Mouse (Mus musculus) erythroblast, embryonic 14.5 days (primary cell): Measurements from ENCODE around the gene Ccdc13. TPM values are rescaled to one million over a fixed set of nuclear protein-coding genes. Genes with fewer than 3 reads are reported as not detected.
A peak's percentile ranks its signal among the peaks of the same experiment; 100 is the strongest.

Experiments used
- H3K27me3 ChIP-seq: 2 replicates; pipeline ENCODE4 v1.6.1; 2012; ENCODE audit warnings: inconsistent platforms; ENCODE audit not compliant: control insufficient read depth
- H3K36me3 ChIP-seq: 2 replicates; pipeline ENCODE4 v1.6.1; 2012; ENCODE audit warnings: mild to moderate bottlenecking, inconsistent platforms; ENCODE audit not compliant: control insufficient read depth
- H3K4me1 ChIP-seq: 2 replicates; pipeline ENCODE4 v1.6.1; 2012; ENCODE audit warnings: inconsistent platforms; ENCODE audit not compliant: control insufficient read depth
- H3K4me3 ChIP-seq: replicated peaks from 2 replicates; pipeline ENCODE3; 2012; ENCODE audit warnings: moderate library complexity, mild to moderate bottlenecking, inconsistent platforms
- H3K9me3 ChIP-seq: 2 replicates; pipeline ENCODE4 v1.6.1; 2012; ENCODE audit warnings: low read length, inconsistent platforms, mixed read lengths; ENCODE audit not compliant: control insufficient read depth
- GATA1 ChIP-seq: IDR thresholded peaks from 2 replicates; pipeline ENCODE4 v1.6.1; 2012; ENCODE audit warnings: low read length, inconsistent platforms, mixed read lengths
- TAL1 ChIP-seq: IDR thresholded peaks from 3 replicates; pipeline ENCODE4 v1.6.1; 2012; ENCODE audit warnings: low read length, inconsistent platforms, mixed read lengths
- polyA plus RNA-seq: library from polyadenylated mRNA; stranded (reverse); fragments of >175 nt; gene quantifications from 2 replicates; pipeline ENCODE4 v1.2.3, GENCODE M21; 2012

Ccdc13 gene
- polyA plus RNA-seq, 1 experiment = not detected

DNA sequence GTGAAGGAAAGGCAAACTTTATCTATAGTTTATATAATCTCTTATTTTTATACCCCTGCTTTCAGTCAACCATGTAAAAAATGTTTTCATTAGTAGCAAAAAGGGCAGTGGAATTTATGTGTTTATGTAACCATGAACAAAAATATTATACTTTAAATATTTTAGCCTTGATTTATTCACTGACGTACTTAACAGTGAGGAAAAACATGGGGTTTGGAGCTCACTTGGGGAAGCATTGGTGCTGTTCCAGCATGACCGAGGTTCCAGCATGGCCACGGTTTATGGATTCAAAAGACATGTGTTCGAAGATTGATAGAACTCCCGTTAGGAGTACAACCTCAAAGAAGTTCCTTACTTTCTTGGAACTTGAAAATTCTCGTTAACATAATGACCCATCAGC, 29.0 kb upstream of the Ccdc13 start:
- H3K27me3 ChIP-seq = no peaks in the 10 kb centered on the region; the same call in 1 of the 2 replicates
- H3K4me3 ChIP-seq = no peak overlapping the region
- no peaks in the 10 kb centered on the region for H3K9me3 ChIP-seq
- H3K4me1 ChIP-seq = no peaks in the 10 kb centered on the region
- no peaks in the 10 kb centered on the region for H3K36me3 ChIP-seq
- TF ChIP-seq GATA1 = no peak
- TF ChIP-seq TAL1 = no peak

DNA sequence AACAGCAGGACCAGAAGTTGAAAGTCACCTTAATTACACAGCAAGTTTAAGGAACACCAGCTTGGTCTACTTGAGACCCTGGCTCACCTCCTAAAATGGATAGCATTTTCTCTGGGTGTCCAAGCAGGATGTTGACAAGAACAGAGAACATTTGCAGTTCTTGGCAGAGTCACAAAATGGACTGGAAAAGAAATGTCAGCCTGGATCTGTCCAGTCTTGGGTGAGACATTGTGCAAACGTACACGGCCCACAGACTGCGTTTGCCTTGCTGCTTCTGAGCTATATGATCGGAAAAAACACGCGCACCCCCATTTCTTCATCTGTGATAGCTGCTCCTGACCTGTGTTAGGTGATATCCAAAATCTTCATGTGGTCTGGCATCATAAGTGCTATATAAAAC, 28.4 kb upstream of the Ccdc13 start:
- H3K36me3 ChIP-seq = no peaks in the 10 kb centered on the region
- H3K4me3 ChIP-seq = no peak overlapping the region
- H3K4me1 ChIP-seq = no peaks in the 10 kb centered on the region
- H3K27me3 ChIP-seq = no peaks in the 10 kb centered on the region; the same call in 1 of the 2 replicates
- TF ChIP-seq TAL1 (no peak), GATA1 (no peak)
- H3K9me3 ChIP-seq = no peaks in the 10 kb centered on the region

DNA sequence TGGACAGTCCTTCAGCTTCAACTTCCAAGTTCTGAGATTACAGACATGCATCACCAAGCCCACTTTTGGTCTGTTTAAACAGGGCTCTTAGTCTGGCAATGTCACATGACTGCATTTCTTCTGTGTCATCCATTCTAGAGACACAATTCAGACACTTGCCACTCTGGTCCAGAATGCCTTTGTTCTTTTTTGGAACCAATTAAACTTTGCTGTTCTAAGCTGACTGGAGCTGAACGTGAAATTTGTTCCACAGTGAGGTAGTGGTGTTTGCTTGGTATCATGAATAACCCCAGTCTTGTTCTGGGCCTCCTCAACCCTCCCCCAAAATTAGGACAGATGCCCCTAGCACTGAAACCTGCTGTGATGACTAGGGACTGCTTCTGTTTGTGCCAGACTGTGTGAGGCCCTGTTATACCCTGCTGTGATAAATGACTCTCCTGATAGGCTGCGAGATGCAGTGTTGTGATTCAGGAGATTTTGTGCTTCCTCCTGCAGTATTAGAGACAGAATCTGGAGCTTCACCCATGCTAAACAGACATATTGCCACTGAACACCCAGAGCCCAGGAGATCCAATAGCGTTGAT, 26.3 kb upstream of the Ccdc13 start:
- H3K9me3 ChIP-seq = no peaks in the 10 kb centered on the region
- no peak overlapping the region for H3K4me3 ChIP-seq
- no peaks in the 10 kb centered on the region; the same call in 1 of the 2 replicates for H3K27me3 ChIP-seq
- TF ChIP-seq GATA1 (no peak), TAL1 (no peak)
- H3K36me3 ChIP-seq = no peaks in the 10 kb centered on the region
- H3K4me1 ChIP-seq = peaks cover 4% of the 10 kb centered on the region

- TF ChIP-seq TAL1 = no peak
- no peak for TF ChIP-seq GATA1
- H3K4me3 ChIP-seq = no peak overlapping the region
- peaks cover 4% of the 10 kb centered on the region for H3K4me1 ChIP-seq
- no peaks in the 10 kb centered on the region; the same call in 1 of the 2 replicates for H3K27me3 ChIP-seq
- H3K9me3 ChIP-seq = no peaks in the 10 kb centered on the region
- H3K36me3 ChIP-seq = no peaks in the 10 kb centered on the region; the same call in 1 of the 2 replicates
Measured at GRCm38 (mm10) chr9:121864837-121865236, 25.6 kb upstream of the Ccdc13 start.

GRCm38 (mm10) chr9:121860921-121861320, 21.7 kb upstream of the Ccdc13 start:
- Histone ChIP-seq H3K9me3 (no peaks in the 10 kb centered on the region), H3K4me1 (peaks cover 36% of the 10 kb centered on the region), H3K27me3 (no peaks in the 10 kb centered on the region; the same call in 1 of the 2 replicates), H3K36me3 (peaks cover 5% of the 10 kb centered on the region), H3K4me3 (no peak overlapping the region)
- no peak for TF ChIP-seq TAL1
- TF ChIP-seq GATA1 = no peak

DNA sequence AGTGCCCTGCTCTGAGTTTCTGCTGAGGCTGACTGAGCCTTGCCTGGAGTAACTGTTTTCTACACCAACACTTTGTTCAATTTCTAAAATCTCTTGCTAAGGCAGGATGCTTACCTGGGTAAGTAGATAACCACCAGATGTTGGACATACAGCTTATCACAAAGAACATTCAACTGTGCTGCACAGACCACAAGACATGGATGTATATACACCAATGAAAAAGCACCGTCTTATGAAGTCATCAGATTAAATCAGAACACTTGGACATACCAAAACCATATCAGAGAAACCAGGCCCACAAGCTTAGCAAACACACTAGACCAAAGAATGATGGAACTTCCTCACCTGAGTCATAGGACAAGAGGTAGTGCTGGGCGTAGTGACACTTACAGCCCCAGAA, 20.1 kb upstream of the Ccdc13 start:
- TF ChIP-seq GATA1 = no peak
- no peak for TF ChIP-seq TAL1
- H3K27me3 ChIP-seq = no peaks in the 10 kb centered on the region
- H3K4me3 ChIP-seq = no peak overlapping the region
- no peaks in the 10 kb centered on the region for H3K9me3 ChIP-seq
- H3K4me1 ChIP-seq = peaks cover 52% of the 10 kb centered on the region
- peaks cover 13% of the 10 kb centered on the region for H3K36me3 ChIP-seq

DNA sequence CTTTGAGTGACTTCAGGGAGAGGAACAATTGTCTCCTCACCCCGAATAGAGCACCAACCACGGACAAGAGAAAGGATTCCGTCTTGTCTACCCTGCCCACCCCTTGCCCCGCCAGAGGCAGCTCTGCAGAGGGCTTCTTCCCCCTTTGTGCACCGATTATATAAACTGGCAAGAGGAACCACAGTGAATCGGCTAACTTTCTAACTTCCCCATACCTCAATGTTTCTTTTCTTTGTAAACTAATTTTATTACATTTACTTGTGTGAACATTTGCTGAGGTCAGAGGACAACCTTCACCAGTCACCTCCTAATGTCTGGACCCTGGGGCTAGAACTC, 18.9 kb upstream of the Ccdc13 start, which contains the start of gene Higd1a:
Higd1a (minus strand) TSS at position 210 of the 336 bp plus-strand sequence.
- H3K27me3 ChIP-seq = no peaks in the 10 kb centered on the region
- H3K4me1 ChIP-seq = peaks cover 53% of the 10 kb centered on the region
- H3K4me3 ChIP-seq = peak within 1 kb of the TSS; percentile 78
- H3K9me3 ChIP-seq = no peaks in the 10 kb centered on the region
- TF ChIP-seq TAL1 = no peak
- TF ChIP-seq GATA1 = no peak
- peaks cover 22% of the 10 kb centered on the region for H3K36me3 ChIP-seq

GRCm38 (mm10) chr9:121857474-121858152, 18.4 kb upstream of the Ccdc13 start:
- Histone ChIP-seq H3K27me3 (no peaks in the 10 kb centered on the region), H3K36me3 (peaks cover 25% of the 10 kb centered on the region), H3K9me3 (no peaks in the 10 kb centered on the region), H3K4me1 (peaks cover 53% of the 10 kb centered on the region), H3K4me3 (peak overlapping the region; percentile 78)
- TF ChIP-seq TAL1 = no peak
- TF ChIP-seq GATA1 = no peak

- H3K36me3 ChIP-seq = peaks cover 32% of the 10 kb centered on the region
- H3K27me3 ChIP-seq = no peaks in the 10 kb centered on the region
- H3K4me1 ChIP-seq = peaks cover 53% of the 10 kb centered on the region
- H3K4me3 ChIP-seq = peak overlapping the region; percentile 78
- H3K9me3 ChIP-seq = no peaks in the 10 kb centered on the region
- no peak for TF ChIP-seq GATA1
- TF ChIP-seq TAL1 = no peak
Measured at GRCm38 (mm10) chr9:121856649-121857416, 17.6 kb upstream of the Ccdc13 start.
